Mouse (Mus musculus) lung, postnatal 10 days (tissue): ENCODE data around the gene Ebp.

Experiments
- DNase-seq: peaks from one replicate; pipeline ENCODE4 v3.0.0; 2021

Ebp gene

DNA sequence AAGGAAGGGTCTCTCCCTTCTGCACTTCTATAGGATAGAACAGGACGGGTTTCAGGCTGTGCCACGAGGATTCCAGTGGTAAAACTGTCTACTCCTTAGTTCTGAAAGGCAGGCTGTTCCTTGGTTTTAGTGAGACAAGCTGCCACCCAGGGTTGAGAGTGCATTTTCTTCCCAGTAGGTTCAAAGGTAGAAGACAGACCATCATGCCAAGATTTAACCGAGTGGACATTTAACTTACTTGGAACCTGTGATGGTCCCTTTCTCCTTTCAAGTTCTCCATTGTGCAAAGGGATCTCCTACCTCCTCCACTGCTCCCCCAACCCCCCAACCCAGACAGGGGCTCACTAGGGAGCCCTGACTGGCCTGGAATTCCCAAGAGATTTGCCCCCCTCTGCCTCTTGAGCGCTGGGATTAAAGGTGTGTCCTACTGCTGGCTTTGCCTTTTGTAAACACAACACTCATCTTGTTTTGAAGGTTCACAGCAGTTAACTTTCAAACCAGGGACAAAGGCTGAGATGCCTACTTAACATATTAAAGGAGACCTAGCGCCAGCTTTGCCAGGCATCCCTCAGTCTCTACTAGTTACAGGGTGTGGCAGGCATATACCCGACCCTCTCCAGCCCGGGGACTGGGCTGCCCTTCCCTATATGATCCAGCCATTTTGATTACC lies 10.3 kb downstream of the Ebp start:
- no peak for DNase-seq

- no peak for DNase-seq
Observed at GRCm38 (mm10) chrX:8179646-8180045, 13.7 kb downstream of the Ebp start.

GRCm38 (mm10) chrX:8178871-8179270 lies 14.4 kb downstream of the Ebp start:
- DNase-seq, result no peak

GRCm38 (mm10) chrX:8175504-8176385 lies 17.6 kb downstream of the Ebp start, which contains the start of gene Tbc1d25:
Gene Tbc1d25 (minus strand): TSS chrX:8176181.
- peak; percentile 91 for DNase-seq

- DNase-seq, result no peak
Observed at GRCm38 (mm10) chrX:8175169-8175503, 18.2 kb downstream of the Ebp start.

DNA sequence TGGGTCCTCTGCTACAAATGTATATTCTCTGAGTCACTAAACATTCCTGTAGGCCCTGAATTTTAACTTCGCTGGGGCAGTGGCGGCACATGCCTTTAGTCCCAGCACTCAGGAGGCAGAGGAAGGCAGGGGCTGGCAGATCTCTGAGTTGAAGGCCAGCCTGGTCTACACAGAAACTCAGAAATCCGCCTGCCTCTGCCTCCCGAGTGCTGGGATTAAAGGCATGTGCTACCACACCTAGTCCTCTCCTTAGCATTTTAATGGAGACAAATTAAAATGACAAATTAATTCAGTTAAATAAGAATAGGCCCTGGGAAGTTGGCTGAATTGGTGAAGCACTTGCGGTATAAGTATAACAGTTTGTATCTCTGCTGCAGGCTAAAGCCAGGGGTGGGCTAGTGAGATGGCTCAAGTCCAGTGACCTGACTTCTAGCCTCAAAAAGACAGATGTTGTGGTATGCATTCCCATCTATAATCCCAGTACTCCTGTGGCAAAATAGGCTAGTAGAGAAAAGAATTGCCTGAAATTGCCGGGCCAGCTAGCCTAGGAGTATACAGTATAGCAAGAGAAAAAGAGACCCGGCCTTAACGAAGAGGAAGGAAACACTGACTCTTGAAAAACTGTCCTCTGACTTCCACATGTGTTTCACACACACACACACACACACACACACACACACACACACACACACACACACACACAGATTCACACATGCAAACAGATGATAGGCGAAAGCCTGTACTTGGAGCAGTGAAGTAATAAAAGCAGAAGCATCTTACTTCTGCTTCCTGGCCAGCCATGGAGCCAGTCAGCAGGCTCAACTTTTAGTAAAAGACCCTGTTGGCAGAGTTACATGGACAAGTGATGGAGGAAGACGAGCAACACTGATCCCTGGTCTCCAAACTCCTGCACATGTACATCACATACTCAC lies 25.3 kb downstream of the Ebp start:
- no peak for DNase-seq

DNA sequence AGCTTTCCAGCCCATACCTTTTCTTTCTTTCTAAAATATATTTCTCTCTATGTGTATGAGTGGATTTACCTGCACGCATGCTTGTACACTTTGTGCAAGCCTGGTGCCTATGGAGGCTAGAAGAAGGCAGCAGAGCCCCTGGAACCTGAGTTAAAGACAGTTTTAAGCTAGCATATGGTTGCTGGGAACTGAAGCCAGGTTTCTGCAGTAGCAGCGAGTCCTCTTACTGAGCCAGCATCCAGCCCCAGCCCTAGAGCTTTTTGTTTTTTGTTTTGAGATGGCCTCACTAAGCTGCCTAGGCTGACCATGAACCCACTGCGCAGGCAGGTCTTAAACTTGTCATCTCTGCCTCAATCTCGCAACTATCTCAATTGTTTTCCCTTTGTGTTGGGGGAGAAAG lies 28.8 kb downstream of the Ebp start:
- no peak for DNase-seq

DNA sequence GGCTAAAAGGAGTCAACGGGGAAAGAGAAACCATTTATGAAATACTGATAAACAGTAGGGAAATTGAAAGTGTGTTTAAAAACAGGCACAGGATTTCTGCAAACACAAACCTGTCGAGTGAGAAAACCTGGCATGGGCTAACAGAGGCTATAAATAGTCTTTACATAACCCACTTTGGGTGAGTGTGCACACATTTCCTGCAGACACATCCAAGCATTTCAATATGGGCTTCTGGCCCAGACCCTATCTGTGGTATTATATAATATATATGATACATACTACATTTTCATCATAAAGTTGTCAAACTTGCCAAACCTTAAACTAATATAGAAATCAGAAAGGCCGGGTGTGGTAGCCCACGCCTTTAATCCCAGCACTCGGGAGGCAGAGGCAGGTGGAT lies 30.2 kb downstream of the Ebp start:
- peak; percentile 6 for DNase-seq

DNA sequence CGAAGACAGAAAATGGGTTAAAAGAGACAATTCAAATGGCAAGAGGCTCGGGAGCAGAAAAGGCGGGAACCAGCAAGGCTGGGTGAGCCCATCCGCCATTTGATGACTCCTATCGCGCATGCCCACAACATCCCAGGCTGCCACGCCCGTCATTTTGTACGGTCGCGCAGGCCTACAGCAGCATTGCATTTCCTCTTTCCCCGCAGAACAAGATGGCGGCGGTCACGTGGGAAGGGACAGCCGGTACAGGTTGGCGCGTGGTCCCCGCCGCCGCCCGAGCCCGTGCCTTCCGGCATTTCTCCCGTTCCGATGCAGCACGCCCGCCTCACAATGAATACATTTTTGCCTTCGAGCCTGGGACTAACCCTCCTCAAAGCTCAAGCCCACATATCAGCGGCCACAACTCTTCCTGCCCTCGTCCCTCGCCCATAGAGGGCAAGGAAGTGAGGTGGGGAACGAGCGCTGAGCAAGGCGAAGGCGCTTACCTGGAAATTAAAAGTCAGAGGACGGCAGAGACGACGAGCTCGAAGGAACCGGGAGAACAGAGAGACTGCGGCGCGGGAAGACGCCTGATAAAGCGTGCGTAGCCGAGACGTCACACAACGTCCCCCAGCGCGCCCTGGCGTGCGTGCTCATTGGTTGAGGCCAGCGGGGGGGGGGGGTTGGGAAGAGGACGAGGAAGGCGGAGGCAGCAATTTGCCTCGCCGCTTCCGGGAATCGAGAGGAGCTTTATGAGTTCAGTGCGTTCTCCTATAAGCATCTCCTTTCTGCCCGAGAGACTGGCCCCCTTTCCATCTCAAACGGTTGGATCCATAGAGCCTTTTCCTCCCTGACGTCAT lies 47.9 kb downstream of the Ebp start, which contains the start of gene Rbm3:
Gene Rbm3 (minus strand): TSS at position 728 of the 839 bp plus-strand sequence.
- DNase-seq, result peak; percentile 92

GRCm38 (mm10) chrX:8143750-8144149 lies 49.6 kb downstream of the Ebp start:
- no peak for DNase-seq

DNA sequence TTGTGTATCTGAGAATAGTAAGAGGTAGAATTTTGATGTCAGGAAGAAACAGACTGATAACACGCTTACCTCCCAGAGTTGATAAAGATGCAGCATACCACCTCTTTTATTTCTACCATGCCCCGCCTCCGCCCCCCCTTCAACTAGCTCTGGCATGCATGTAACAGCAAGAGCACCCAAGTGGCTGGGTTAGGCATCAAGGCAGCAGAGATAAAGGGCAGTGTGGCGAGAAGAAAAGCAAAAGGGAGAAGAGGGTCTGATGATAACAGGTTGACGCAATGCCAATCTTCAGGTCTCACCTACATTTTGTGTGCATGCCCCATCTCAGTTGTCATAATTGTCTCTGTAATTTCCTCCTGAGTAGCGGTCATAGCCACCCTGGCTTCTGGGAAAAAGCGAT lies 50.4 kb downstream of the Ebp start:
- DNase-seq, result no peak

DNA sequence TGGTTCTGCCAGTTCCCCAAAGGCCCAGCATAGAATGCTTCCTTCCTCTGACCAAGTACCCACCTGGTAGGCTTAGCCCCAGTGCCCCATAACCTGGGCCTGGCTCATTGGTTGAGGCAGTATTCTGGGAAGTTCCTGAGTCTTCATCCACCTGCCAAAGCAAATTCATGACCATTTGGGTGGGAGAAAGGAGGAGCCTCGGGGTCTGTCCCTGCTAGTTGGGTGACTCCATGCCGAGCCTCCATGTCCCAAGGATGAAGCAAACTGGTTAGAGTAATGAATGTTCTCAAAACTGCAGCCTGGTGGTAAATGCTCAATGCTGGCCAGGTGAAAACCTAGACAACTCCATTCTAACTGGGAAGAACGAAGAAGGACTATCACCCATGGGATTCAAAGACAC lies 52.3 kb downstream of the Ebp start:
- no peak for DNase-seq

DNA sequence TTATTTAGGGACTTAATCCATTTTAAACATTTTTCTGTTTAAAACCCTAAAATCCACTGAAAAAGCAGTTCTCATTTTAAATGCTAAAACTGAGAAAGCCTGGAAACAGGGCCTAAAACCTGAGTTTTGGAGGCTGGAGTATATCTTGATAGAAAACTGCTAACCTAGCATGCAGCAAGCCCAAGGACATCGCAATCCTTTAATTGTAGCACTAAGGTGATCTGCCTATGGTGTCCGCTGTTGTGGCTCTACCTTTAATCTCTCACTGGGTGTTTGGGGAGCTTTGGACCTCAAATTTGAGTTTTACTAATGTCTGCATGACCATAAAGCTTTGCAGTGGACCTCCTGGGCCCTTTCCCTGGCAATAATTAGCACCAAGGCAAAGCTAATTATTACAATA lies 52.9 kb downstream of the Ebp start:
- DNase-seq, result no peak

GRCm38 (mm10) chrX:8139480-8139879 lies 53.8 kb downstream of the Ebp start:
- no peak for DNase-seq

GRCm38 (mm10) chrX:8135886-8136285 lies 57.4 kb downstream of the Ebp start:
- DNase-seq, result no peak
